Mouse (Mus musculus) lung, embryonic 15.5 days (tissue): ENCODE measurements around the gene Arhgap15. TPM values are rescaled to one million over a fixed set of nuclear protein-coding genes. Genes with fewer than 3 reads are reported as not detected.

Experiments used
- ATAC-seq: fragments of 200-750 bp; cut with Nextera tagmentation; 2 replicates; pipeline ENCODE4 v1.8.0; 2017; ENCODE audit warnings: moderate number of reproducible peaks, borderline replicate concordance; ENCODE audit not compliant: low FRiP score, low TSS enrichment; ENCODE audit errors: extremely low read depth
- H3K27ac ChIP-seq: fragments of 300-500 bp; sonication (generic); 2 replicates; pipeline ENCODE4 v1.5.1; 2015; ENCODE audit warnings: moderate library complexity, mild to moderate bottlenecking, inconsistent platforms
- H3K27me3 ChIP-seq: fragments of 300-500 bp; sonication (generic); 2 replicates; pipeline ENCODE4 v1.6.1; 2015; ENCODE audit warnings: inconsistent platforms
- H3K36me3 ChIP-seq: fragments of 300-500 bp; sonication (generic); 2 replicates; pipeline ENCODE4 v1.6.1; 2015; ENCODE audit warnings: inconsistent platforms
- H3K4me1 ChIP-seq: fragments of 300-500 bp; sonication (generic); 2 replicates; pipeline ENCODE4 v1.6.1; 2015; ENCODE audit warnings: inconsistent platforms
- H3K4me2 ChIP-seq: fragments of 300-500 bp; sonication (generic); 2 replicates; pipeline ENCODE4 v1.6.1; 2015; ENCODE audit warnings: inconsistent platforms, mild to moderate bottlenecking, moderate library complexity
- H3K4me3 ChIP-seq: fragments of 300-500 bp; sonication (generic); 2 replicates; pipeline ENCODE4 v1.5.1; 2015; ENCODE audit warnings: mild to moderate bottlenecking, inconsistent platforms
- H3K9ac ChIP-seq: fragments of 300-500 bp; sonication (generic); 2 replicates; pipeline ENCODE4 v1.6.1; 2015; ENCODE audit warnings: inconsistent platforms
- H3K9me3 ChIP-seq: fragments of 300-500 bp; sonication (generic); 2 replicates; pipeline ENCODE4 v1.6.1; 2016; ENCODE audit warnings: inconsistent platforms
- WGBS: fragments of 180-500 bp; shearing (Covaris S2); methylation state at CpG from one replicate; pipeline ENCODE4 v1.1.7; 2015; 5-methylcytosine and 5-hydroxymethylcytosine counted together
- polyA plus RNA-seq: library from polyadenylated mRNA; unstranded; fragments of >200 nt; fragmentation: Nextera tagmentation; extraction: Ambion mirVana; gene quantifications from 2 replicates; pipeline ENCODE4 v1.2.1, GENCODE M21; 2015

Gene Arhgap15
- polyA plus RNA-seq, 1 experiment from 2014 or later = 2.4 TPM

- H3K27me3 ChIP-seq = no peaks in the 10 kb centered on the region
- H3K4me3 ChIP-seq = no peak overlapping the region
- no peaks in the 10 kb centered on the region for H3K36me3 ChIP-seq
- no peaks in the 10 kb centered on the region for H3K9me3 ChIP-seq
- 62% methylated on average over 4 of the region's 4 CpGs for WGBS
- H3K4me2 ChIP-seq = no peak overlapping the region
- no peak overlapping the region for H3K9ac ChIP-seq
- ATAC-seq = no peak
- peaks cover 5% of the 10 kb centered on the region; the same call in 1 of the 2 replicates for H3K4me1 ChIP-seq
- H3K27ac ChIP-seq = no peak overlapping the region
These were observed 605.0 kb downstream of the Arhgap15 start for GRCm38 (mm10) chr2:44353594-44353993.

- no peak overlapping the region for H3K4me3 ChIP-seq
- WGBS = 81% methylated on average over 4 of the region's 4 CpGs
- H3K4me2 ChIP-seq = no peak overlapping the region
- H3K36me3 ChIP-seq = no peaks in the 10 kb centered on the region
- H3K27ac ChIP-seq = peak overlapping the region; percentile 69; the same call in 1 of the 2 replicates
- peaks cover 5% of the 10 kb centered on the region; the same call in 1 of the 2 replicates for H3K4me1 ChIP-seq
- no peak; the same call in 1 of the 2 replicates for ATAC-seq
- no peak overlapping the region for H3K9ac ChIP-seq
- H3K27me3 ChIP-seq = no peaks in the 10 kb centered on the region
- H3K9me3 ChIP-seq = no peaks in the 10 kb centered on the region
These were observed 606.2 kb downstream of the Arhgap15 start for GRCm38 (mm10) chr2:44354786-44355185.

GRCm38 (mm10) chr2:44355316-44355715, 606.7 kb downstream of the Arhgap15 start:
- H3K4me2 ChIP-seq = no peak overlapping the region
- H3K27me3 ChIP-seq = no peaks in the 10 kb centered on the region
- peaks cover 5% of the 10 kb centered on the region; the same call in 1 of the 2 replicates for H3K4me1 ChIP-seq
- no peaks in the 10 kb centered on the region for H3K36me3 ChIP-seq
- H3K4me3 ChIP-seq = no peak overlapping the region
- H3K27ac ChIP-seq = peak overlapping the region; percentile 69
- 39% methylated on average over 11 of the region's 11 CpGs for WGBS
- no peaks in the 10 kb centered on the region for H3K9me3 ChIP-seq
- no peak overlapping the region; the same call in 1 of the 2 replicates for H3K9ac ChIP-seq
- peak; percentile 70; the same call in 1 of the 2 replicates for ATAC-seq

- H3K4me2 ChIP-seq = no peak overlapping the region
- no peaks in the 10 kb centered on the region for H3K9me3 ChIP-seq
- H3K27me3 ChIP-seq = no peaks in the 10 kb centered on the region
- H3K4me1 ChIP-seq = peaks cover 5% of the 10 kb centered on the region; the same call in 1 of the 2 replicates
- no peaks in the 10 kb centered on the region for H3K36me3 ChIP-seq
- WGBS = 59% methylated on average over 5 of the region's 5 CpGs
- H3K27ac ChIP-seq = no peak overlapping the region; the same call in 1 of the 2 replicates
- no peak overlapping the region for H3K9ac ChIP-seq
- no peak overlapping the region for H3K4me3 ChIP-seq
- ATAC-seq = peak; percentile 27; the same call in 1 of the 2 replicates
These were observed 607.7 kb downstream of the Arhgap15 start for GRCm38 (mm10) chr2:44356248-44356886.

GRCm38 (mm10) chr2:44356887-44357251, 608.2 kb downstream of the Arhgap15 start:
- no peak overlapping the region for H3K4me2 ChIP-seq
- H3K9ac ChIP-seq = no peak overlapping the region
- H3K36me3 ChIP-seq = no peaks in the 10 kb centered on the region
- no peaks in the 10 kb centered on the region for H3K27me3 ChIP-seq
- H3K9me3 ChIP-seq = no peaks in the 10 kb centered on the region
- no peak overlapping the region for H3K27ac ChIP-seq
- no peak overlapping the region for H3K4me3 ChIP-seq
- no peak for ATAC-seq
- WGBS = 81% methylated on average over 6 of the region's 6 CpGs
- peaks cover 5% of the 10 kb centered on the region; the same call in 1 of the 2 replicates for H3K4me1 ChIP-seq

- ATAC-seq = no peak
- no peak overlapping the region for H3K4me3 ChIP-seq
- no peak overlapping the region for H3K9ac ChIP-seq
- H3K36me3 ChIP-seq = no peaks in the 10 kb centered on the region
- H3K27me3 ChIP-seq = no peaks in the 10 kb centered on the region
- H3K4me1 ChIP-seq = no peaks in the 10 kb centered on the region
- no peak overlapping the region for H3K27ac ChIP-seq
- H3K4me2 ChIP-seq = no peak overlapping the region
- 86% methylated on average over 2 of the region's 2 CpGs for WGBS
- H3K9me3 ChIP-seq = no peaks in the 10 kb centered on the region
These were observed 631.6 kb downstream of the Arhgap15 start for GRCm38 (mm10) chr2:44380225-44380624.

GRCm38 (mm10) chr2:44384541-44384940, 635.9 kb downstream of the Arhgap15 start:
- no peaks in the 10 kb centered on the region for H3K4me1 ChIP-seq
- 85% methylated on average over 6 of the region's 6 CpGs for WGBS
- no peaks in the 10 kb centered on the region for H3K27me3 ChIP-seq
- no peak overlapping the region for H3K9ac ChIP-seq
- ATAC-seq = no peak
- H3K9me3 ChIP-seq = no peaks in the 10 kb centered on the region
- no peak overlapping the region for H3K27ac ChIP-seq
- no peak overlapping the region for H3K4me2 ChIP-seq
- no peaks in the 10 kb centered on the region for H3K36me3 ChIP-seq
- no peak overlapping the region for H3K4me3 ChIP-seq

GRCm38 (mm10) chr2:44389556-44389955, 640.9 kb downstream of the Arhgap15 start:
- no peaks in the 10 kb centered on the region for H3K9me3 ChIP-seq
- no peak overlapping the region for H3K27ac ChIP-seq
- 83% methylated on average over 4 of the region's 4 CpGs for WGBS
- H3K4me3 ChIP-seq = no peak overlapping the region
- H3K4me1 ChIP-seq = peaks cover 10% of the 10 kb centered on the region; the same call in 1 of the 2 replicates
- H3K36me3 ChIP-seq = no peaks in the 10 kb centered on the region
- no peaks in the 10 kb centered on the region for H3K27me3 ChIP-seq
- no peak for ATAC-seq
- no peak overlapping the region for H3K9ac ChIP-seq
- no peak overlapping the region for H3K4me2 ChIP-seq

- no peaks in the 10 kb centered on the region for H3K9me3 ChIP-seq
- no peak overlapping the region for H3K4me2 ChIP-seq
- H3K4me1 ChIP-seq = peaks cover 15% of the 10 kb centered on the region; the same call in 1 of the 2 replicates
- ATAC-seq = peak; percentile 29; the same call in 1 of the 2 replicates
- 50% methylated on average over 8 of the region's 8 CpGs for WGBS
- no peaks in the 10 kb centered on the region for H3K36me3 ChIP-seq
- no peaks in the 10 kb centered on the region for H3K27me3 ChIP-seq
- no peak overlapping the region; the same call in 1 of the 2 replicates for H3K27ac ChIP-seq
- H3K4me3 ChIP-seq = no peak overlapping the region
- no peak overlapping the region for H3K9ac ChIP-seq
These were observed 645.2 kb downstream of the Arhgap15 start for GRCm38 (mm10) chr2:44393789-44394188.

- H3K36me3 ChIP-seq = no peaks in the 10 kb centered on the region
- WGBS = 51% methylated on average over 6 of the region's 6 CpGs
- ATAC-seq = no peak
- H3K27me3 ChIP-seq = no peaks in the 10 kb centered on the region
- no peak overlapping the region for H3K9ac ChIP-seq
- peaks cover 15% of the 10 kb centered on the region; the same call in 1 of the 2 replicates for H3K4me1 ChIP-seq
- no peak overlapping the region for H3K4me2 ChIP-seq
- peak overlapping the region; percentile 72 for H3K27ac ChIP-seq
- H3K9me3 ChIP-seq = no peaks in the 10 kb centered on the region
- no peak overlapping the region for H3K4me3 ChIP-seq
These were observed 646.4 kb downstream of the Arhgap15 start for GRCm38 (mm10) chr2:44394956-44395501.

- Histone ChIP-seq H3K4me2 (no peak overlapping the region), H3K4me3 (no peak overlapping the region), H3K9ac (no peak overlapping the region), H3K4me1 (peaks cover 15% of the 10 kb centered on the region; the same call in 1 of the 2 replicates), H3K27me3 (no peaks in the 10 kb centered on the region), H3K9me3 (no peaks in the 10 kb centered on the region), H3K36me3 (no peaks in the 10 kb centered on the region), H3K27ac (no peak overlapping the region)
- WGBS = 35% methylated on average over 2 of the region's 2 CpGs
- peak; percentile 76; the same call in 1 of the 2 replicates for ATAC-seq
These were observed 647.0 kb downstream of the Arhgap15 start for GRCm38 (mm10) chr2:44395577-44395976.

GRCm38 (mm10) chr2:44397209-44397608, 648.6 kb downstream of the Arhgap15 start:
- Histone ChIP-seq H3K36me3 (no peaks in the 10 kb centered on the region), H3K27me3 (no peaks in the 10 kb centered on the region), H3K9ac (no peak overlapping the region), H3K27ac (no peak overlapping the region), H3K9me3 (no peaks in the 10 kb centered on the region), H3K4me3 (no peak overlapping the region), H3K4me1 (peaks cover 15% of the 10 kb centered on the region), H3K4me2 (no peak overlapping the region)
- ATAC-seq = no peak
- 50% methylated on average over 1 of the region's 1 CpGs for WGBS
